Mouse (Mus musculus) liver, embryonic 16.5 days (tissue): Measurements from ENCODE around the gene Aadacl2. TPM values are rescaled to one million over a fixed set of nuclear protein-coding genes. Genes with fewer than 3 reads are reported as not detected.

Source experiments
- ATAC-seq: fragments of 200-750 bp; cut with Nextera tagmentation; 2 replicates; pipeline ENCODE4 v1.8.0; 2017; ENCODE audit warnings: low read depth, mild to moderate bottlenecking, moderate number of reproducible peaks, moderate library complexity
- H3K27ac ChIP-seq: fragments of 300-500 bp; sonication (generic); 2 replicates; pipeline ENCODE4 v1.5.1; 2014; ENCODE audit warnings: mild to moderate bottlenecking, low read length
- H3K27me3 ChIP-seq: fragments of 300-500 bp; sonication (generic); 2 replicates; pipeline ENCODE4 v1.6.1; 2014; ENCODE audit warnings: low read depth, low read length, mixed read lengths; ENCODE audit not compliant: control insufficient read depth, insufficient read depth
- H3K36me3 ChIP-seq: fragments of 300-500 bp; sonication (generic); 2 replicates; pipeline ENCODE4 v1.6.1; 2014; ENCODE audit warnings: mild to moderate bottlenecking; ENCODE audit not compliant: control insufficient read depth, insufficient read depth
- H3K4me1 ChIP-seq: fragments of 300-500 bp; sonication (generic); 2 replicates; pipeline ENCODE4 v1.6.1; 2014; ENCODE audit warnings: low read depth, low read length, mixed read lengths; ENCODE audit not compliant: control insufficient read depth
- H3K4me2 ChIP-seq: fragments of 300-500 bp; sonication (generic); 2 replicates; pipeline ENCODE4 v1.6.1; 2014; ENCODE audit warnings: low read depth, low read length, mixed read lengths
- H3K4me3 ChIP-seq: fragments of 300-500 bp; sonication (generic); 2 replicates; pipeline ENCODE4 v1.5.1; 2014; ENCODE audit warnings: low read depth, mild to moderate bottlenecking, low read length
- H3K9ac ChIP-seq: fragments of 300-500 bp; sonication (generic); 2 replicates; pipeline ENCODE4 v1.6.1; 2014; ENCODE audit warnings: low read depth, low read length
- H3K9me3 ChIP-seq: fragments of 300-500 bp; sonication (generic); replicated peaks from 2 replicates; pipeline ENCODE4 v1.6.1; 2016; ENCODE audit warnings: low read length; ENCODE audit not compliant: control insufficient read depth
- WGBS: fragments of 180-500 bp; shearing (Covaris S2); extraction: QIAGEN DNeasy Blood & Tissue Kit; methylation state at CpG from one replicate; pipeline ENCODE4 v1.1.7; 2014; ENCODE audit not compliant: insufficient replicate concordance; 5-methylcytosine and 5-hydroxymethylcytosine counted together
- polyA plus RNA-seq: library from polyadenylated mRNA; unstranded; fragments of >200 nt; fragmentation: Nextera tagmentation; extraction: Ambion mirVana; gene quantifications from 2 replicates; pipeline ENCODE4 v1.2.1, GENCODE M21; 2015

Aadacl2 gene
- polyA plus RNA-seq, 1 experiment from 2014 or later, result not detected

GRCm38 (mm10) chr3:60056451-60056850 lies 49.9 kb downstream of the Aadacl2 start:
- H3K4me3 ChIP-seq, result no peak overlapping the region
- H3K27ac ChIP-seq, result no peak overlapping the region
- no peaks in the 10 kb centered on the region for H3K9me3 ChIP-seq
- H3K36me3 ChIP-seq, result no peaks in the 10 kb centered on the region
- no peak overlapping the region for H3K9ac ChIP-seq
- H3K27me3 ChIP-seq, result no peaks in the 10 kb centered on the region
- no peaks in the 10 kb centered on the region for H3K4me1 ChIP-seq
- WGBS, result 25% methylated on average over 3 of the region's 3 CpGs
- H3K4me2 ChIP-seq, result no peak overlapping the region
- ATAC-seq, result no peak

- 59% methylated on average over 2 of the region's 2 CpGs for WGBS
- ATAC-seq, result no peak
- Histone ChIP-seq H3K4me2 (no peak overlapping the region), H3K9me3 (no peaks in the 10 kb centered on the region), H3K27ac (no peak overlapping the region), H3K9ac (no peak overlapping the region), H3K36me3 (no peaks in the 10 kb centered on the region), H3K4me1 (no peaks in the 10 kb centered on the region), H3K4me3 (no peak overlapping the region), H3K27me3 (no peaks in the 10 kb centered on the region)
Measured at GRCm38 (mm10) chr3:60057070-60057808, 50.7 kb downstream of the Aadacl2 start.

- Histone ChIP-seq H3K27ac (no peak overlapping the region), H3K9me3 (no peaks in the 10 kb centered on the region), H3K4me3 (no peak overlapping the region), H3K4me2 (no peak overlapping the region), H3K36me3 (no peaks in the 10 kb centered on the region), H3K9ac (no peak overlapping the region), H3K27me3 (no peaks in the 10 kb centered on the region), H3K4me1 (no peaks in the 10 kb centered on the region)
- ATAC-seq, result no peak
- 40% methylated on average over 1 of the region's 1 CpGs for WGBS
Measured at GRCm38 (mm10) chr3:60057809-60058082, 51.2 kb downstream of the Aadacl2 start.

Other genes with a start within 250 kb of the Aadacl2 start
- not detected in 2 replicates for gene Gm8298, start 145.7 kb upstream of the Aadacl2 start, polyA plus RNA-seq
- not detected in 2 replicates for gene C130079G13Rik, start 81.5 kb upstream of the Aadacl2 start, polyA plus RNA-seq
- 393 and 415 TPM in 2 replicates for gene Aadac, start 19.0 kb downstream of the Aadacl2 start, polyA plus RNA-seq
- 0.05 TPM in 1 of 2 replicates, not detected in the other for gene Sucnr1, start 75.1 kb downstream of the Aadacl2 start, polyA plus RNA-seq